In the genomic region with DNA sequence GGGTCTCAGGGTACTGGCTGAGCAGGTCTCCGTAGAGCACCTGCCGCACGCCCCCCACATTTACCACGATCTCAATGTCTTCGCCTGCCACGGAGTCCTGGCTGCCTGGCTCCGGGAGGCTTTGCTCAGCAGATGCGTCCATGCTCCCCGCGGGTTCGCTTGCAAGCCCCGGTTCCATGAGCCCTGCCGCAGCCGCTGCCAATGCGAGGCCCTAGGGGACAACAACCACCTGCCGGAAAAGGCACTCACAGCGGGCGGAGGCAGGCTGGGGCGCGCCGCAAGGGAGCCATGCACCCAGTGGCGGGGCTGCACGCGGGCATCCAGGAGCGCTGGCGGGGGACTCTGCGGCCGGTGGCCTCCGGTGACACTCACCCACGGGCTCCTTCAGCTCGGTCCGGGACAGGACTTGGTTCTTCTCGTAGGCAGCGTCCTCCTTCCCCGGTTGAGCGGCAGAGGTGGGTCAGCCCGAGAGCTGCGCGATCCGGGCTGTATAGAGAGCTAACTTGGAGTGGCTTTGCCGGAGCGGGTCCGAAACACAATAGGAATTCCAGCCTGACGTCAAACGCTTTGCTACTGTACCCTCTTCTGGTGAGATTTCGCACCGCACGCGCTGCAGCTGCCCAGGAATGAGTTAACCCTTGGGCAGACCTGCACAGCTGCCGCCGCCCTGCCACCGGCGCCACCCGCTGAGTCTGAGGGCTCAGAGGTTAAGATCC, we compare ENCODE assay signal across 8 mouse cellular contexts. TPM values are rescaled to one million over a fixed set of nuclear protein-coding genes. Genes with fewer than 3 reads are reported as not detected.
A peak's percentile ranks its signal among the peaks of the same experiment; 100 is the strongest.
DNase-seq lines count a peak whose midpoint lies in the region; ATAC-seq and TF ChIP-seq lines count a peak whose summit lies in the region.

No protein-coding gene starts in this region.

- TF ChIP-seq POLR2A in brain, embryonic 14.5 days (IDR thresholded peaks at IDR 0.05; ENCODE audit: borderline replicate concordance, extremely low read depth, insufficient read depth, insufficient read length, poor library complexity, severe bottlenecking) = peak; percentile 16; the same call in 1 of the 2 replicates

- peaks cover 30% of the 10 kb centered on the region for H3K27me3 ChIP-seq in heart, embryonic 12.5 days (replicated peaks)
- H3K27me3 ChIP-seq in kidney, embryonic 14.5 days (ENCODE audit: control insufficient read depth, insufficient read depth, low read length) = peaks cover 25% of the 10 kb centered on the region
- H3K27me3 ChIP-seq in limb, embryonic 13.5 days = peaks cover 43% of the 10 kb centered on the region
- peaks cover 9% of the 10 kb centered on the region for H3K27me3 ChIP-seq in midbrain, embryonic 16.5 days (ENCODE audit: control insufficient read depth, insufficient read depth, low read depth, low read length)

- H3K9me3 ChIP-seq in heart, embryonic 12.5 days (replicated peaks) = no peaks in the 10 kb centered on the region
- H3K9me3 ChIP-seq in kidney, embryonic 14.5 days (ENCODE audit: control insufficient read depth, low read length) = no peaks in the 10 kb centered on the region
- no peaks in the 10 kb centered on the region for H3K9me3 ChIP-seq in limb, embryonic 13.5 days
- no peaks in the 10 kb centered on the region for H3K9me3 ChIP-seq in midbrain, embryonic 16.5 days (replicated peaks; ENCODE audit: control insufficient read depth, low read length, poor library complexity, severe bottlenecking)

- DNase-seq in heart, postnatal 25 days (ENCODE audit: low spot score) = no peak
- DNase-seq in brain, embryonic 14.5 days (ENCODE audit: low read depth) = peak; percentile 89
- peak; percentile 77 to 80 for DNase-seq in frontal cortex, postnatal 36 days (ENCODE audit: low spot score in 2 of 2)
- peak; percentile 21 for DNase-seq in thymus, postnatal 25 days

- H3K36me3 ChIP-seq in heart, embryonic 12.5 days = no peaks in the 10 kb centered on the region
- H3K36me3 ChIP-seq in kidney, embryonic 14.5 days (ENCODE audit: control insufficient read depth, insufficient read depth, low read length) = no peaks in the 10 kb centered on the region
- H3K36me3 ChIP-seq in limb, embryonic 13.5 days = no peaks in the 10 kb centered on the region
- no peaks in the 10 kb centered on the region for H3K36me3 ChIP-seq in midbrain, embryonic 16.5 days (ENCODE audit: control insufficient read depth, insufficient read depth, low read length)

- H3K4me3 ChIP-seq in heart, embryonic 12.5 days = peak overlapping the region; percentile 57
- peak overlapping the region; percentile 46 for H3K4me3 ChIP-seq in kidney, embryonic 14.5 days (ENCODE audit: low read length)
- H3K4me3 ChIP-seq in limb, embryonic 13.5 days = peak overlapping the region; percentile 55
- peak overlapping the region; percentile 76 for H3K4me3 ChIP-seq in midbrain, embryonic 16.5 days (ENCODE audit: low read depth, low read length)

- peaks cover 22% of the 10 kb centered on the region for H3K4me1 ChIP-seq in heart, embryonic 12.5 days (replicated peaks)
- 0 out of 2 replicates have a peak, but pooled peaks cover 3% of the 10 kb centered on the region for H3K4me1 ChIP-seq in kidney, embryonic 14.5 days (ENCODE audit: control insufficient read depth, insufficient read depth, low read length)
- H3K4me1 ChIP-seq in limb, embryonic 13.5 days = peaks cover 10% of the 10 kb centered on the region
- H3K4me1 ChIP-seq in midbrain, embryonic 16.5 days (ENCODE audit: control insufficient read depth, insufficient read depth, low read length) = peaks cover 11% of the 10 kb centered on the region

- H3K9ac ChIP-seq in heart, embryonic 12.5 days = peak overlapping the region; percentile 63
- peak overlapping the region; percentile 51 for H3K9ac ChIP-seq in kidney, embryonic 14.5 days (ENCODE audit: low read depth, low read length)
- H3K9ac ChIP-seq in limb, embryonic 13.5 days = peak overlapping the region; percentile 73
- peak overlapping the region; percentile 82 for H3K9ac ChIP-seq in midbrain, embryonic 16.5 days (ENCODE audit: low read depth, low read length)

- peak overlapping the region; percentile 96 for H3K4me2 ChIP-seq in heart, embryonic 12.5 days
- peak overlapping the region; percentile 95 for H3K4me2 ChIP-seq in kidney, embryonic 14.5 days (replicated peaks; ENCODE audit: low read depth, low read length)
- peak overlapping the region; percentile 99 for H3K4me2 ChIP-seq in limb, embryonic 13.5 days (replicated peaks)
- H3K4me2 ChIP-seq in midbrain, embryonic 16.5 days (ENCODE audit: low read length) = peak overlapping the region; percentile 94

- ATAC-seq in heart, embryonic 12.5 days (ENCODE audit: insufficient number of reproducible peaks, low FRiP score) = peak; percentile 52; the same call in 1 of the 2 replicates
- ATAC-seq in kidney, embryonic 14.5 days (ENCODE audit: low FRiP score, low TSS enrichment) = peak; percentile 77
- ATAC-seq in limb, embryonic 13.5 days (ENCODE audit: low FRiP score, low read depth) = peak; percentile 72; the same call in 1 of the 2 replicates
- ATAC-seq in midbrain, embryonic 16.5 days = peak; percentile 92

- H3K27ac ChIP-seq in heart, embryonic 12.5 days (ENCODE audit: poor library complexity, severe bottlenecking) = no peak overlapping the region
- no peak overlapping the region for H3K27ac ChIP-seq in kidney, embryonic 14.5 days (ENCODE audit: low read depth, low read length)
- H3K27ac ChIP-seq in limb, embryonic 13.5 days = no peak overlapping the region
- H3K27ac ChIP-seq in midbrain, embryonic 16.5 days (ENCODE audit: low read length) = peak overlapping the region; percentile 81

- intact Hi-C loops in heart, postnatal 25 days (cut with DNase I) = no loop called here

- TF ChIP-seq CTCF in brain, embryonic 14.5 days (IDR thresholded peaks at IDR 0.05; ENCODE audit: borderline replicate concordance, extremely low read depth, insufficient read depth, insufficient read length) = peak; percentile 70

- WGBS in heart, embryonic 12.5 days = under 1% methylated on average over 54 of the region's 54 CpGs
- WGBS in kidney, embryonic 14.5 days = 1% methylated on average over 54 of the region's 54 CpGs
- under 1% methylated on average over 54 of the region's 54 CpGs for WGBS in limb, embryonic 13.5 days
- 1% methylated on average over 54 of the region's 54 CpGs for WGBS in midbrain, embryonic 16.5 days

RNA-seq across cellular contexts. Expression of gene Kcnf1, which starts 0.5 kb away (rescaled TPM):
- polyA plus RNA-seq in heart, embryonic 12.5 days (2016; fragmentation: Nextera tagmentation; extraction: Ambion mirVana) = 0.50 and 0.55 TPM in 2 replicates
- not detected for total RNA-seq in heart, postnatal 25 days (2021)
- 5.4 and 6.4 TPM in 2 replicates for polyA plus RNA-seq in brain, embryonic 14.5 days (2012; rRNA removed)
- polyA plus RNA-seq in kidney, embryonic 14.5 days (2014; fragmentation: Nextera tagmentation; extraction: Ambion mirVana) = 0.13 and 0.30 TPM in 2 replicates
- 0.63 and 0.80 TPM in 2 replicates for polyA plus RNA-seq in limb, embryonic 13.5 days (2015; fragmentation: Nextera tagmentation; extraction: Ambion mirVana)
- 6.5 TPM in 2 replicates for polyA plus RNA-seq in midbrain, embryonic 16.5 days (2015; fragmentation: Nextera tagmentation; extraction: Ambion mirVana)
